ENCODE assay signal across 8 mouse cellular contexts in genomic region chr7:141291921-141292582, GRCm38 (mm10). TPM values are rescaled to one million over a fixed set of nuclear protein-coding genes. Genes with fewer than 3 reads are reported as not detected.
DNase-seq lines count a peak whose midpoint lies in the region; ATAC-seq lines count a peak whose summit lies in the region.

Gene Drd4 (plus strand): TSS chr7:141292006.

- H3K27me3 ChIP-seq in neural tube, embryonic 12.5 days (replicated peaks) = peaks cover 59% of the 10 kb centered on the region

- intact Hi-C loops in left cerebral cortex, postnatal 36 days (cut with DNase I) = no loop called here

- peak within 1 kb of the TSS; percentile 54 for H3K9ac ChIP-seq in neural tube, embryonic 12.5 days

- peak; percentile 51; the same call in 1 of the 2 replicates for ATAC-seq in neural tube, embryonic 12.5 days (ENCODE audit: low FRiP score, low read depth)

- H3K4me1 ChIP-seq in neural tube, embryonic 12.5 days = peaks cover 31% of the 10 kb centered on the region

- peak within 1 kb of the TSS; percentile 45 for H3K4me3 ChIP-seq in neural tube, embryonic 12.5 days

- WGBS in neural tube, embryonic 12.5 days = 2% methylated on average over 46 of the region's 46 CpGs

- peak within 1 kb of the TSS; percentile 88 for H3K4me2 ChIP-seq in neural tube, embryonic 12.5 days (replicated peaks)

- DNase-seq in adrenal gland, postnatal 14 days = peak; percentile 54
- DNase-seq in adrenal gland, adult 8-10 months = no peak
- peak; percentile 51 for DNase-seq in ovary, postnatal 36 days (ENCODE audit: low spot score)
- no peak for DNase-seq in ovary, postnatal 10 days (ENCODE audit: low spot score)
- peak; percentile 45 to 50 for DNase-seq in left cerebral cortex, postnatal 36 days (ENCODE audit: low spot score in 2 of 2)
- DNase-seq in layer of hippocampus, postnatal 14 days (ENCODE audit: low spot score in 2 of 2) = no peak
- no peak for DNase-seq in urinary bladder, adult 2 months (ENCODE audit: low spot score)

- no peak within 1 kb of the TSS for H3K27ac ChIP-seq in neural tube, embryonic 12.5 days

- no peaks in the 10 kb centered on the region for H3K9me3 ChIP-seq in neural tube, embryonic 12.5 days

- H3K36me3 ChIP-seq in neural tube, embryonic 12.5 days = peaks cover 3% of the 10 kb centered on the region

RNA-seq across cellular contexts. Expression of gene Drd4, which starts in this region (rescaled TPM):
- 1.1 and 2.3 TPM in 2 replicates for total RNA-seq in adrenal gland, postnatal 14 days (2021)
- 1 to 10 TPM in 1 of 4 experiments, under 1 TPM in 1, not detected in 2; 0.40 to 1.3 TPM for total RNA-seq in adrenal gland, adult 8-10 months (2022)
- total RNA-seq in left cerebral cortex, postnatal 36 days (2021) = under 1 TPM; 0.17 to 0.39 TPM
- 0.82 and 0.94 TPM in 2 replicates for polyA plus RNA-seq in neural tube, embryonic 12.5 days (2016; fragmentation: Nextera tagmentation; extraction: Ambion mirVana)
- total RNA-seq in layer of hippocampus, postnatal 14 days (2021) = under 1 TPM; 0.31 to 0.32 TPM
- 0.06 and 0.21 TPM in 2 replicates for polyA plus RNA-seq in urinary bladder, adult 2 months (2012; rRNA removed)

Comparison
In these comparisons a context has a peak if more than half of its experiments do, and no peak if none do; other contexts are left out.
1. DNase-seq: peak in adrenal gland, postnatal 14 days (single experiment) and ovary, postnatal 36 days (single experiment); none in adrenal gland, adult 8-10 months (single experiment), ovary, postnatal 10 days (single experiment), layer of hippocampus, postnatal 14 days (0 of 2) and urinary bladder, adult 2 months (single experiment).
2. Peak in DNase-seq in left cerebral cortex, postnatal 36 days; RNA of the gene not detected or under 1 TPM.
3. Peak in ATAC-seq, H3K4me3 ChIP-seq, H3K9ac ChIP-seq and H3K4me2 ChIP-seq in neural tube, embryonic 12.5 days; RNA of the gene not detected or under 1 TPM.